Mouse (Mus musculus) hematopoietic multipotent progenitor cell, adult 10-12 weeks (in vitro differentiated cells): ENCODE data around the gene Rnf146. TPM values are rescaled to one million over a fixed set of nuclear protein-coding genes. Genes with fewer than 3 reads are reported as not detected.

Experiments
- polyA plus RNA-seq: library from polyadenylated mRNA; stranded (reverse); fragments of >175 nt; gene quantifications from 2 replicates; pipeline ENCODE4 v1.2.3, GENCODE M21; 2012; ENCODE audit warnings: low replicate concordance

Gene Rnf146
- 5.9 and 8.8 TPM in 2 replicates for polyA plus RNA-seq

DNA sequence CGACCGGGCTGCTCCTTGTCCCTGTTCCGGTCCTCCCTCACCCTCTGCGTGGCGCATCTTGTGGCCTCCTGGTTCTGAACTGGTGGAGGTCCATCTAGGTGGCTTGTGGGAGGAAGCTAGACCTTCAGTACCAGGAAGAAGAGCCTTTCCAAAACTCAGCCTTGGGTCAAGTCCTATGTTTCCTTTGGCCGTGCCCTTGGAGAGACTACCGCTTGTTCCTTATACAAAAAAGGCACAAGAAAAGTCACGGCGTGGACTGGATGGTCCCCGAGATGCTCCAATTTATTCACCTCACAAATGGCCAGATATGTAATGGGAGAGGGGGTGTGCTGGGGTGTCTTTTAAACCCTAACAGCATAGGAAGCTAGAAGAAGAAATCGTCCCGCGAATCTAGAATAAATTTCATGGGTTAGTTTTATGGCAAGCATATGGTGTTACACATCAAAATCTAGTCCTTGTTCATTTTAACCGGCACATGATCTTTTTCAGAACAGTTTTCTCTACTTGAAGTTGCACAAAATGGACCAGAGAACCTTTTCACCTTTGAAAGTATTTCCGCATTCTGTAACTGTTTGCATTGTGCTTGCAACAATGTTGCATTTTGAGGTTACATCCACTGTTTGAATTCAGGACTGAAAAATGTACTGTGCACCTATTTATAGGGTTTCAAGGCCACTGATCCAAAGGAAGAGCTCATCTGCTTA is at the start of gene Rnf146:
TSS of gene Rnf146 (minus strand) at position 246 of the 704 bp plus-strand sequence.

GRCm38 (mm10) chr10:29313064-29313638 is 49.1 kb downstream of the Rnf146 start, which contains the start of gene Echdc1:
TSS of gene Echdc1 (plus strand) at chr10:29313166.

Other genes with a start within 250 kb of the Rnf146 start
- not detected in 2 replicates for gene Soga3, start 218.6 kb downstream of the Rnf146 start, polyA plus RNA-seq
- not detected in 2 replicates for gene Gm49353, start 163.5 kb downstream of the Rnf146 start, polyA plus RNA-seq
- not detected in 2 replicates for gene 9330159F19Rik, start 150.8 kb downstream of the Rnf146 start, polyA plus RNA-seq
- 0.42 and 1.5 TPM in 2 replicates for gene Echdc1, start 49.3 kb downstream of the Rnf146 start, polyA plus RNA-seq
- not detected in 2 replicates for gene Rspo3, start 173.4 kb upstream of the Rnf146 start, polyA plus RNA-seq